Comparison of ENCODE assay signal across 8 mouse cellular contexts in genomic region chr15:79347165-79347844, GRCm38 (mm10). TPM values are rescaled to one million over a fixed set of nuclear protein-coding genes. Genes with fewer than 3 reads are reported as not detected.
DNase-seq lines count a peak whose midpoint lies in the region; ATAC-seq and TF ChIP-seq lines count a peak whose summit lies in the region.

No protein-coding gene starts in this region.

- H3K27me3 ChIP-seq in hindbrain, postnatal 0 days (ENCODE audit: insufficient read depth, low read length), result no peaks in the 10 kb centered on the region

- peak; percentile 87 for ATAC-seq in hindbrain, postnatal 0 days
- ATAC-seq in megakaryocyte, adult 5-6 weeks (ENCODE audit: poor library complexity, severe bottlenecking), result peak; percentile 43

- intact Hi-C loops in gastrocnemius, adult 2 months (cut with DNase I), result no loop called here

- H3K9ac ChIP-seq in hindbrain, postnatal 0 days (replicated peaks; ENCODE audit: low read length), result peak overlapping the region; percentile 74

- no peaks in the 10 kb centered on the region for H3K36me3 ChIP-seq in hindbrain, postnatal 0 days (ENCODE audit: insufficient read depth, low read length)

- no peak for TF ChIP-seq CTCF in gastrocnemius, adult 2 months (IDR thresholded peaks at IDR 0.05)
- no peak for TF ChIP-seq CTCF in hindbrain, postnatal 0 days (IDR thresholded peaks at IDR 0.05; ENCODE audit: low read depth)

- DNase-seq in ZHBTc4 (ENCODE audit: low read depth, low spot score), result peak; percentile 98
- DNase-seq in cerebellum, postnatal 4 days (ENCODE audit: low spot score in 2 of 2), result peak; percentile 74 to 91
- DNase-seq in gastrocnemius, adult 2 months, result peak; percentile 93
- peak; percentile 94 for DNase-seq in hindbrain, postnatal 0 days (ENCODE audit: low spot score)
- peak; percentile 58 to 75 for DNase-seq in left cerebral cortex, adult 8-10 months (ENCODE audit: low spot score in 2 of 2)
- peak; percentile 85 to 91 for DNase-seq in right cerebral cortex, adult 2 months (ENCODE audit: low spot score in 2 of 2)
- peak; percentile 94 for DNase-seq in urinary bladder, postnatal 14 days (ENCODE audit: low spot score)

- 0 out of 2 replicates have a peak, but pooled peaks cover 3% of the 10 kb centered on the region for H3K4me1 ChIP-seq in hindbrain, postnatal 0 days (ENCODE audit: insufficient read depth, low read length)

- peak overlapping the region; percentile 95 for H3K27ac ChIP-seq in gastrocnemius, adult 2 months
- peak overlapping the region; percentile 78 for H3K27ac ChIP-seq in hindbrain, postnatal 0 days

- H3K4me2 ChIP-seq in hindbrain, postnatal 0 days (ENCODE audit: low read depth, low read length), result peak overlapping the region; percentile 90

- peak overlapping the region; percentile 95 for H3K4me3 ChIP-seq in gastrocnemius, adult 2 months
- H3K4me3 ChIP-seq in hindbrain, postnatal 0 days (ENCODE audit: low read length), result peak overlapping the region; percentile 75

- H3K9me3 ChIP-seq in hindbrain, postnatal 0 days (ENCODE audit: low read length), result no peaks in the 10 kb centered on the region

- WGBS in hindbrain, postnatal 0 days, result under 1% methylated on average over 57 of the region's 61 CpGs

RNA-seq across cellular contexts. Expression of gene Maff, which starts 0.9 kb away (rescaled TPM):
- total RNA-seq in gastrocnemius, adult 2 months (2021), result 1 to 10 TPM; 4.0 to 8.8 TPM
- 4.0 and 5.4 TPM in 2 replicates for total RNA-seq in hindbrain, postnatal 0 days (2014; rRNA removed)
- 1.7 and 2.0 TPM in 2 replicates for polyA plus RNA-seq in hindbrain, postnatal 0 days (2015; fragmentation: Nextera tagmentation; extraction: Ambion mirVana)
- total RNA-seq in left cerebral cortex, adult 8-10 months (2022), result 1 to 10 TPM; 1.2 to 3.8 (median 1.5) TPM
- 1.7 and 5.4 TPM in 2 replicates for total RNA-seq in megakaryocyte, adult 5-6 weeks (2015)
- total RNA-seq in megakaryocyte, adult 5-6 weeks (2017), result 1.4 and 2.7 TPM in 2 replicates

RNA-seq across cellular contexts. Expression of gene Pla2g6, which starts 19.1 kb away (rescaled TPM):
- total RNA-seq in gastrocnemius, adult 2 months (2021), result 10 to 100 TPM; 19.4 to 20.1 TPM
- total RNA-seq in hindbrain, postnatal 0 days (2014; rRNA removed), result 24.3 and 28.8 TPM in 2 replicates
- polyA plus RNA-seq in hindbrain, postnatal 0 days (2015; fragmentation: Nextera tagmentation; extraction: Ambion mirVana), result 15.2 and 15.7 TPM in 2 replicates
- total RNA-seq in left cerebral cortex, adult 8-10 months (2022), result 10 to 100 TPM; 21.4 to 24.1 (median 22.8) TPM
- 1.3 and 2.7 TPM in 2 replicates for total RNA-seq in megakaryocyte, adult 5-6 weeks (2015)
- total RNA-seq in megakaryocyte, adult 5-6 weeks (2017), result 1.4 TPM in 2 replicates

RNA-seq across cellular contexts. Expression of gene Tmem184b, which starts 56.1 kb away (rescaled TPM):
- 10 to 100 TPM; 26.1 to 36.7 TPM for total RNA-seq in gastrocnemius, adult 2 months (2021)
- total RNA-seq in hindbrain, postnatal 0 days (2014; rRNA removed), result 72.4 and 113 TPM in 2 replicates
- 26.6 and 31.6 TPM in 2 replicates for polyA plus RNA-seq in hindbrain, postnatal 0 days (2015; fragmentation: Nextera tagmentation; extraction: Ambion mirVana)
- 10 to 100 TPM; 69.7 to 89.8 (median 75.6) TPM for total RNA-seq in left cerebral cortex, adult 8-10 months (2022)
- total RNA-seq in megakaryocyte, adult 5-6 weeks (2015), result 31.1 and 33.3 TPM in 2 replicates
- 10.4 and 12.2 TPM in 2 replicates for total RNA-seq in megakaryocyte, adult 5-6 weeks (2017)

Comparison
In these comparisons a context has a peak if more than half of its experiments do, and no peak if none do; other contexts are left out.
1. Peak in every context shown above with its lines: DNase-seq, ATAC-seq, H3K4me3 ChIP-seq and H3K27ac ChIP-seq.